Mouse (Mus musculus) bone marrow, adult 2 months (tissue): ENCODE data around the gene Oxsm.

Experiments
- CTCF ChIP-seq: fragments of 200-500 bp; IDR thresholded peaks from 2 replicates; pipeline ENCODE4 v1.5.1; 2011; ENCODE audit warnings: low read length, control low read depth; ENCODE audit not compliant: control insufficient read depth, insufficient read depth
- POLR2A ChIP-seq: fragments of 200-500 bp; IDR thresholded peaks from 2 replicates; pipeline ENCODE4 v1.6.1; 2011; ENCODE audit warnings: low read depth, mild to moderate bottlenecking, control low read depth, low read length, borderline replicate concordance; ENCODE audit not compliant: control insufficient read depth

DNA sequence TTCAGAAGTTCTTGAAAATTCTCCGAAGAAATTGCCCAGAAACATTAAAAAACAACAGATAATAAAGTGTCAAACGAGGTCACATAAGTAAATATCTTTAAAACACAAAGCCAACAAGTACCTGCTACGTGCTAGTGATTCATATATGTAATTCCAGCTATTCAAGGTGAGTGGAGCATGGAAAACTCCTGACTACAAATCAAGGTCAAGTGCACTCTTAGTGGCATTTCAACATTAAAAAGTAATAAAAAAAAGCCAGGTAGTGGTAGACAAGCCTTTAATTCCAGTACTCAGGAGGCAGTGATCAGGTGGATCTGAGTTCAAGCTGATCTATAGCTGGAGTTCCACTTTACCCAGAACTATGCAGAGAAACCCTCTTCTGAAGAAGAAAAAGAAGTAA is 1.5 kb downstream of the Oxsm start:
- TF ChIP-seq POLR2A (no peak), CTCF (no peak)
